Mouse (Mus musculus) thymus, postnatal 10 days (tissue): ENCODE measurements at regions not wholly inside any gene's neighbourhood (a gene's known extent, or its start where the extent isn't known, plus 50 kb on each side); places are given as distances from the start of the nearest gene placed in this dataset.
A peak's percentile ranks its signal among the peaks of the same experiment; 100 is the strongest.

ENCODE experiments used
- DNase-seq, 2 experiments: peaks; one replicate each; pipeline ENCODE4 v3.0.0; 2021; ENCODE audit warnings: low spot score in 2 of 2

GRCm38 (mm10) chr4:127639765-127640164 is 281.8 kb upstream of the Gjb5 start:
- DNase-seq: no peak

GRCm38 (mm10) chr4:127636934-127637333 is 279.0 kb upstream of the Gjb5 start:
- DNase-seq: no peak

- no peak for DNase-seq
Measured at GRCm38 (mm10) chr4:127635262-127635661, 277.3 kb upstream of the Gjb5 start.

GRCm38 (mm10) chr4:127619870-127620269 is 261.9 kb upstream of the Gjb5 start:
- DNase-seq: no peak

GRCm38 (mm10) chr4:127612761-127613160 is 254.8 kb upstream of the Gjb5 start:
- peak in 1 of 2 experiments; percentile 7 for DNase-seq

GRCm38 (mm10) chr4:127600919-127601318 is 242.9 kb upstream of the Gjb5 start:
- DNase-seq: no peak

GRCm38 (mm10) chr4:127598610-127599009 is 240.6 kb upstream of the Gjb5 start:
- DNase-seq: no peak

- DNase-seq: no peak
Measured at GRCm38 (mm10) chr4:127594081-127594480, 236.1 kb upstream of the Gjb5 start.

GRCm38 (mm10) chr4:127591540-127591939 is 233.6 kb upstream of the Gjb5 start:
- DNase-seq: no peak

GRCm38 (mm10) chr4:127586822-127587221 is 228.8 kb upstream of the Gjb5 start:
- DNase-seq: no peak

GRCm38 (mm10) chr4:127576521-127576920 is 218.5 kb upstream of the Gjb5 start:
- DNase-seq: no peak

GRCm38 (mm10) chr4:127562602-127563001 is 204.6 kb upstream of the Gjb5 start:
- no peak for DNase-seq

- no peak for DNase-seq
Measured at GRCm38 (mm10) chr4:127558572-127558971, 200.6 kb upstream of the Gjb5 start.

- DNase-seq: no peak
Measured at GRCm38 (mm10) chr4:127552456-127553225, 194.7 kb upstream of the Gjb5 start.

- DNase-seq: no peak
Measured at GRCm38 (mm10) chr4:127549581-127549980, 191.6 kb upstream of the Gjb5 start.

GRCm38 (mm10) chr4:127549018-127549417 is 191.0 kb upstream of the Gjb5 start:
- DNase-seq: no peak

- DNase-seq: no peak
Measured at GRCm38 (mm10) chr4:127545106-127545505, 187.1 kb upstream of the Gjb5 start.

- DNase-seq: no peak
Measured at GRCm38 (mm10) chr4:127543276-127543675, 185.3 kb upstream of the Gjb5 start.

- no peak for DNase-seq
Measured at GRCm38 (mm10) chr4:127542771-127543170, 184.8 kb upstream of the Gjb5 start.

- no peak for DNase-seq
Measured at GRCm38 (mm10) chr4:127536952-127537351, 179.0 kb upstream of the Gjb5 start.

- no peak for DNase-seq
Measured at GRCm38 (mm10) chr4:127535630-127536029, 177.6 kb upstream of the Gjb5 start.

GRCm38 (mm10) chr4:127534411-127534810 is 176.4 kb upstream of the Gjb5 start:
- DNase-seq: no peak

GRCm38 (mm10) chr4:127533726-127534125 is 175.7 kb upstream of the Gjb5 start:
- no peak for DNase-seq

- no peak for DNase-seq
Measured at GRCm38 (mm10) chr4:127530779-127531178, 172.8 kb upstream of the Gjb5 start.
